Mouse (Mus musculus): ENCODE results near the gene Pithd1.
A peak's percentile ranks its signal among the peaks of the same experiment; 100 is the strongest.

Pithd1 gene

GRCm38 (mm10) chr4:135986943-135987710 is at the start of gene Pithd1:
Pithd1 (minus strand) TSS chr4:135987264.
- peak; percentile 96 for DNase-seq

GRCm38 (mm10) chr4:136035078-136035477 is 48.0 kb upstream of the Pithd1 start:
- DNase-seq: no peak

GRCm38 (mm10) chr4:136033231-136033630 is 46.2 kb upstream of the Pithd1 start:
- DNase-seq: no peak

- DNase-seq: peak; percentile 56
Measured at GRCm38 (mm10) chr4:136030968-136031909, 44.2 kb upstream of the Pithd1 start.

DNA sequence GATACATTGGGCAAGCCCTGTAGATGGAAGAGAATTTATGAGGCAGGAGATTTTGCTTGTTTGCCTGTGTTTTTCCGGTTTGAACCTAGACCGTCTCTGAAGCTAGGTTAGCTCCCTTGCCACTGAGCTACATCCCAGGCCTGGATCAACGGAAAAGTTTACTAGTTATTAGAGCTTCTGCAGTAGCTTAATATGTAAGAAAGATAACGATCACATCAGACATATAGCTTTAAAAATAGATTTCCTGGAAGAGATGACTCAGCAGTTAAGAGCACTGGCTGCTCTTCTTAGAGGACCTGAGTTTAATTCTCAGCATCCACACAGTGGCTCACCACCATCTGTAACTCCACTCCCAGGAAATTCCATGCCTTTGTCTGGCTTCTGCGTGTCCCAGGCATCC is 41.6 kb upstream of the Pithd1 start:
- no peak for DNase-seq

DNA sequence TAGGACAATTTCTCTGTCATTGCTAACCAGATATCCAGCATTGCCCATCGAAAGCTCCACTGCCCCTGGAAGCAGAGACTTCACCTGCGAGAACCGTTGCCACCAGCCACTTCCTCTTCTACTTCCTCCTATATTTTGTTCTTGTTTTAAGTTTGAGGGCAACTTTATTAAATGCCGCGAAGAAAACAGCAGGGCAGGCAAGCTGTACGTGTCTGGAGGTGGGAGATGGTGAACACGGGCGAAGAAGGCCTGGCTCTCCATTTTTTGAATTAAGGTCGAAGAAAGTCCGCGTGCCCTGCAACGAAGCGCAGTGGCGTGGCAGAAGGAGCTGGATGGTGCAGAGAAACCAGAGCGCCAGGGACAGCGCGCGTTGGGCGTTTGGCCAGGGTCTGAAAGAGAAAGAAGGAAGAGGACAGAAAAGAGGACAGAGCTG is 41.1 kb upstream of the Pithd1 start:
- DNase-seq: no peak

- DNase-seq: no peak
Measured at GRCm38 (mm10) chr4:136027416-136028131, 40.5 kb upstream of the Pithd1 start.

DNA sequence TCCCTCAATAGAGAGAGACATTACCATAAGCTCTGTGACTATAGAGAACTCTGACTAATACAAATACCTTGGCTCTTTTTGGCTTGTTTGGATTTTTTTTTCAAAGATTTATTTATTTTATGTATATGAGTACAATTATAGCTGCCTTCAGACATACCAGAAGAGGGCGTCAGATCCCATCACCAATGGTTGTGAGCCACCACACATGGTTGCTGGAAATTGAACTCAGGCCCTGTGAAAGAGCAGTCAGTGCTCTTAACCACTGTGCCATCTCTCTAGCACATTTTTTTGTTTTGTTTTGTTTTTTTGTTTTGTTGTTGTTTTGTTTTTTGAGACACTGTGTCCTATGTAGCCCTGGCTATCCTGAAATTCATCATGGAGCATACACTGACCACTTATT is 38.3 kb upstream of the Pithd1 start:
- DNase-seq: no peak

GRCm38 (mm10) chr4:136022924-136023323 is 35.9 kb upstream of the Pithd1 start:
- DNase-seq: peak; percentile 31

DNA sequence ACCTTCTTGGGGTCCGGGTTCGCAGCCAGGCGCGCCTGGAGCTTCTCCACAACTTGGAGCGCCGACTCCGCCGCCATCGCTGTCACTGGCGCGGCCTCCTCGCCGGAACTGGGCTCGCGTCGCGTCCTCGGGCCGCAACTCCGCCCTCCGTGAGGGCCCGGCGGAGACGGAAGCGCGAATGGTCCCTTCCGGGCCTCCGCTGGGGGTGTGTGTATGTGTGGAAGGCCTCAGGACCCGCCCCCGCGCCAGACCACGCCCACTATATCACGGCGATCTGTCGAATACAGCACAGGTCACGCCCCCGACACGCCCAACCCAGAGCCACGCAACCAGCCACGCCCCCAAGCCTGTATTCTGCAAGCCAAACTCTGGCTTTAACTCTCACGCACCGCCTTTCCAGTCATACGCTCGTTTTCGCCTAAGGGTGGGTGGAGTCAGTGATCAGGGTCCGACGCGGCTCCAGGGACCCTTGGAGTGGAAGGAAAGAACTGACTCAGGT is 34.5 kb upstream of the Pithd1 start, which contains the start of gene Eloa:
TSS of gene Eloa (minus strand) at position 215 of the 499 bp plus-strand sequence.
- peak; percentile 100 for DNase-seq

- DNase-seq: peak; percentile 27
Measured at GRCm38 (mm10) chr4:136020743-136021548, 33.9 kb upstream of the Pithd1 start.

DNA sequence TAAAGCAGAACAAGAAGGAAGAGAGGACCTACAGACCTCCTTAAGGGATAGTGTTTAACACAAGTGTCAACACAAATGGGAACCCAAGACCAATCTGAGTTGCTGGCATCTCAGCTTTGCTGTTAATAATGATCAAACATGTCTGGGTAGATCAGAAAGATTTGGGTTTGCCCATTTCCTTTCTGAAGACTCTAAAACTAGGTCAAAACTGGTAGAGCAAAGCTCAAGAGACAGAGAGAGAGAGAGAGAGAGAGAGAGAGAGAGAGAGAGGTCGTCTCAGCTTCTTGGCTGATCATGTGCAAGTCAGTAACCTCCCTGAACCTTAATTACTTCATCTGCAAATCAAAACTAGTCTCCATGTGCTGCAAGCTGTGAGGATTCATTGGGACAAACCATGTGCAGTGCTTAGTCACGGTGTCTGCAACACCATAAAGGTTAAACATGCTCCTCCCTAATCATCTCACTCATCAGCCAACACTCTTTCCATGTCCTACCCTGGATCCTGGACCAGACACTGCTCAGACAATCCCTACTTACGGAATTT is 29.1 kb upstream of the Pithd1 start:
- no peak for DNase-seq

- no peak for DNase-seq
Measured at GRCm38 (mm10) chr4:136010586-136010985, 23.5 kb upstream of the Pithd1 start.

GRCm38 (mm10) chr4:136008782-136009447 is 21.9 kb upstream of the Pithd1 start:
- no peak for DNase-seq

DNA sequence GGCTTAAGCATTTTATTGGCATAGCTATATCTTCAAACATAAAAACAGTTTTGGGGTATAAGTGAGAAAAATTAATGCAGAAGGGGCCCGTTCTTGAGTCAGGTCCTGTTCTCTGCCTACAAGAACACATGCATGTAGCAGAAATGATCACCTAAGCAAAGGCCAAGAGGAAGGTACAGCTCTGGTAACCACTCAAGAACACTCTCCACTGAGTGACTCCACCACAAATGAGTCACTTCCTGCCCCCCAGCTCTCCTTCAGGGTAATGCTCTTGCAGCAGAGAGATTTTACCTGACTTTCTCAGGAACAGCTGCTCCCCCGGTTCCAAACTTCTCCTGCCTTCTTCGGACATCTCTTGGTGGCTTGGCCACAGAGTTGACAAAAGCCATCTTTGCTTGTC is 19.8 kb upstream of the Pithd1 start:
- no peak for DNase-seq

- DNase-seq: no peak
Measured at GRCm38 (mm10) chr4:136004921-136005320, 17.9 kb upstream of the Pithd1 start.

DNA sequence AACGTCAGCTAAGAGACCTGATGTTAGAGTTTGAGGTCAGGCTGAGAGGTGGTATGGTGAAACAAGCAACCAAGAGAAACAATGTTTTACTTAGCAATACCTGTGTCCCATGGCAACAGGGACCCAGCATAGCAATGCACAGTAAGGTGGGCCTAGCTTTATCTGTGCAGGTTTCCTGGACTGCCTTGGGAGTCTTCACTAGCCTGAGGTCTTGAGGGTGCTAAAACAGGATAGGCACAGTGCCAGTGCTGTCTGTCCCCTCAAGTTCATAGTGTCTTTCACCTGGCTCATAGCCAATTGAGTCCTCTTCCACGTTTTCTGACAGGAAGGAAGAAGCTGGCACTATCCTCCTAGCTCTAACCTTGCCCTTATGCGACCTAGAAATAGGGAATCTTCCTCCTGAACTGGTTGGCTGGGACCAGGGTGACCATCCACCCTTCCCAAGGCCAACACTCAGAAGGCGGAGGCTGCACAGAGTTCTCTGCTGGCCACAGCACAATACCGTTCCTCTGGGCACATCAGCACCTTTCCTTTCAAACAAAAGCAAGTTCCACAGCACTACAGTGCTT is 17.1 kb upstream of the Pithd1 start:
- no peak for DNase-seq

- no peak for DNase-seq
Measured at GRCm38 (mm10) chr4:135995118-135995517, 8.1 kb upstream of the Pithd1 start.

DNA sequence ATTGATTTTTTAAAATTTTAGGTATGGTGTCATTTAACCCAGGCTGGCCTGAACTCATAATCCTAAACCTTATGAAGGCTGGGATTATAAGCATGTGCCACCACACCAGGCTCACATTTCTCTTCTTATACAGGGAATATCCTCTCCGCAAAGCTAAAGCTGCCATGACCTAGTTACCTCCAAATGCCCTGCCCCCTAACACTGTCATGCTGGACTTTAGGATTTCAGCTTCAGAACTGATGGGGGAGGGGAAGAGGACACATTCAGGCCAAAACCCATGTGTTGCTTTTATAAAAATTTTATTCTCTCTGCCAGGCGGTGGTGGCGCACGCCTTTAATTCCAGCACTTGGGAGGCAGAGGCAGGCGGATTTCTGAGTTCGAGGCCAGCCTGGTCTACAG is 6.9 kb upstream of the Pithd1 start:
- DNase-seq: no peak

- no peak for DNase-seq
Measured at GRCm38 (mm10) chr4:135987714-135988113, 650 bp upstream of the Pithd1 start.
